Mouse (Mus musculus) C2C12 (cell line): ENCODE measurements around the gene Mapk3. TPM values are rescaled to one million over a fixed set of nuclear protein-coding genes. Genes with fewer than 3 reads are reported as not detected.

Experiments used
- H3K27me3 ChIP-seq: one replicate; pipeline ENCODE4 v1.6.1; 2011; ENCODE audit not compliant: control insufficient read depth, insufficient read depth, insufficient read length
- H3K36me3 ChIP-seq: one replicate; pipeline ENCODE4 v1.6.1; 2011; ENCODE audit not compliant: control insufficient read depth, insufficient read depth
- H3K4me3 ChIP-seq: one replicate; pipeline ENCODE4 v1.5.1; 2011; ENCODE audit warnings: mild to moderate bottlenecking, control low read depth; ENCODE audit not compliant: poor library complexity, insufficient read depth, severe bottlenecking
- H3K79me2 ChIP-seq: one replicate; pipeline ENCODE4 v1.6.1; 2011; ENCODE audit not compliant: control insufficient read depth, insufficient read depth
- H3K79me3 ChIP-seq: one replicate; pipeline ENCODE4 v1.6.1; 2011; ENCODE audit warnings: low read depth, control low read depth
- H3ac ChIP-seq: one replicate; pipeline ENCODE3; 2011; ENCODE audit warnings: low read depth; ENCODE audit not compliant: control insufficient read depth, insufficient read length
- CEBPB ChIP-seq: IDR thresholded peaks from one replicate; pipeline ENCODE4 v1.6.1; 2011; ENCODE audit warnings: low read depth, mild to moderate bottlenecking, control low read depth, moderate library complexity
- CTCF ChIP-seq: IDR thresholded peaks from one replicate; pipeline ENCODE4 v1.5.1; 2011; ENCODE audit not compliant: control insufficient read depth, insufficient read depth, insufficient read length
- FOSL1 ChIP-seq: IDR thresholded peaks from one replicate; pipeline ENCODE4 v1.8.0; 2011; ENCODE audit warnings: mild to moderate bottlenecking, low read length; ENCODE audit not compliant: poor library complexity, insufficient read depth, severe bottlenecking
- MAX ChIP-seq: IDR thresholded peaks from one replicate; pipeline ENCODE4 v1.6.1; 2011; ENCODE audit warnings: mild to moderate bottlenecking, control low read depth
- MYOD1 ChIP-seq: IDR thresholded peaks from one replicate; pipeline ENCODE4 v1.6.1; 2011; ENCODE audit warnings: low read depth; ENCODE audit not compliant: control insufficient read depth, insufficient read length
- MYOG ChIP-seq: IDR thresholded peaks from one replicate; pipeline ENCODE4 v1.6.1; 2011; ENCODE audit not compliant: control insufficient read depth, insufficient read length; ENCODE audit errors: extremely low read depth
- USF1 ChIP-seq: IDR thresholded peaks from one replicate; pipeline ENCODE4 v1.6.1; 2011; ENCODE audit warnings: low read depth, mild to moderate bottlenecking, control low read depth, moderate library complexity
- polyA plus RNA-seq: library from polyadenylated mRNA; unstranded; fragments of >200 nt; fragmentation: generic; extraction: Trizol; gene quantifications from one replicate; pipeline ENCODE4 v1.2.1, GENCODE M21; 2012; ENCODE audit warnings: missing spikeins

Gene Mapk3
- polyA plus RNA-seq, 1 experiment = 168 TPM

DNA sequence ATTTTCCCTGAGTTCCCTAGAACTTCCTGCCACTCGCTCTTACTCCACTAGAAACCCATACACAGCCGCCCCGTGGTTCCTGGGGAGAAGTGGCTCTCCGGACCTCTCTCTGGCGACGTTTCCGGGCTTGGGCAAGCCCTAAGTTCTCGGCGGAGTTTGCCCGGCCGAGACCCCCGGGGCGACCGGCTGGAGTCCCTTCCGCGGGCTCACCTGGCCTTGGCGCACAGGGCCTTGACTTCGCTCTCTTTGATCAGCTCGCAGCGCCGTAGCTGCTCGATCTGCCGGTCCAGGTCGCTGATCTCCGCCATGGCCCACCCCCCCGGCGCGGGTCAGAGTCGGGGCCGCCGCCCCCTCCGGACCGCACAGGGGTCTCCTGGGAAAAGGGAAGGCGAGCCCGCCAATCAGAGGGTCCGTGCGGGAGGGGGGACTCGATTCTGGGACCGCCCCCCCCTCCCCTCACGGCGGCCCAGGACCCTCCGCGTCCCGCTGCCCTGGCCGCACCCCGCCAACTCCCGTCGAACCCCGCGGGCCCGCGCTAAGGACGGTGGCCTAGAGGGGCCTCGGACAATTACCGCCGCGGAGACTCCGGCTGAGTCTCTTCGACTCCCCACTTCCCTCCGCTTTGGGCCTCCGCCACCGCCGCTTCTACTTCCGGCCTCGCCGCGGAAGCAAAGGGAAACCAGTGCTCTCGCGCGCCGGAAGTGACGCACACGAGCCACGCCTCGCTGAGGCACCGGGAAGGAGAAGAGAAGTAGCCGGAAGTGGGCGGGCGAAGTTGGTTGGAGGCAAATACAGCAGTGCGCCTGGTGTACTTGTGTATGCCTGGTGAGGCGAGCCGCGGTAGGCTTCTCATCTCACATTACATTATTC, 32.7 kb downstream of the Mapk3 start, which contains the start of gene Ppp4c:
TSS of gene Ppp4c (minus strand) at position 646 of the 870 bp plus-strand sequence.
- Histone ChIP-seq H3K36me3 (peaks cover 64% of the 10 kb centered on the region), H3ac (peak within 1 kb of the TSS; percentile 63), H3K79me2 (peaks cover 60% of the 10 kb centered on the region), H3K4me3 (peak within 1 kb of the TSS; percentile 80), H3K79me3 (peaks cover 42% of the 10 kb centered on the region), H3K27me3 (no peaks in the 10 kb centered on the region)
- peak; percentile 33 for TF ChIP-seq MAX
- no peak for TF ChIP-seq USF1
- TF ChIP-seq MYOG = no peak
- TF ChIP-seq MYOD1 = no peak

DNA sequence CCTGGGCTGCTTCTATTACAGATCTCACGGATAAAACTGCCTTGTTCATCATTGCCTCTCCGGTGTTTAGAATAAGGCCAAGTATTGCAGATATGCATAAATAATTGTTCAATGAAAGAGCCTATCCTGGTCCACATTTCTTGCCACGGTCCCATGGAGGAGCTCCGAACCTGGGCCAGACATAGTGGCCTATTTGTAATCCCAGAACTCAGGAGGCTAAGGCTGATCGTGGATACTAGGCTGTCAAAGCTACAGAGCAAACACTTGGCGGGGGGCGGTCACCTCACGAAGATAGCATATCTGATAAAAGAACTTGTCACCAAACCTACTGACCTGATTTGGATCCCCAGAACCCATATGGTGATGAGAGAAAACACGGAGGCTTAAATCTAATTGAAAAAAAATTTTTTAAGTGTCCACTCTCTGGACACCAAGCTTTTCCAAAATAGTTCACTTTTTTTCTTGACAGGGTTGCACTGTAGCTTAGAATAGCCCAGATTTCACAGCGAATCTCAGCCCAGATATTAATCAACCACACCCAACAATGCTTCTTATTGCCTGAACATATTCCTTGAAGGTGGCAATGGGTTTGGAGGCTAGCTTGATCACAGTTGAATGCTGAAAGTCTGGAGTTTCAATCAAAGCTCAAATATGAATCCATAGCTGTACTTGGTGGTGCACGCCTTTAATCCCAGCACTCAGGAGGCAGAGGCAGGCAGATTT, 33.5 kb downstream of the Mapk3 start:
- Histone ChIP-seq H3K4me3 (peak overlapping the region; percentile 80), H3ac (peak overlapping the region; percentile 23), H3K79me3 (peaks cover 50% of the 10 kb centered on the region), H3K79me2 (peaks cover 68% of the 10 kb centered on the region), H3K27me3 (no peaks in the 10 kb centered on the region), H3K36me3 (peaks cover 62% of the 10 kb centered on the region)
- TF ChIP-seq USF1 = no peak
- no peak for TF ChIP-seq FOSL1
- no peak for TF ChIP-seq CTCF
- TF ChIP-seq CEBPB = no peak
- no peak for TF ChIP-seq MYOG
- no peak for TF ChIP-seq MYOD1
- no peak for TF ChIP-seq MAX

DNA sequence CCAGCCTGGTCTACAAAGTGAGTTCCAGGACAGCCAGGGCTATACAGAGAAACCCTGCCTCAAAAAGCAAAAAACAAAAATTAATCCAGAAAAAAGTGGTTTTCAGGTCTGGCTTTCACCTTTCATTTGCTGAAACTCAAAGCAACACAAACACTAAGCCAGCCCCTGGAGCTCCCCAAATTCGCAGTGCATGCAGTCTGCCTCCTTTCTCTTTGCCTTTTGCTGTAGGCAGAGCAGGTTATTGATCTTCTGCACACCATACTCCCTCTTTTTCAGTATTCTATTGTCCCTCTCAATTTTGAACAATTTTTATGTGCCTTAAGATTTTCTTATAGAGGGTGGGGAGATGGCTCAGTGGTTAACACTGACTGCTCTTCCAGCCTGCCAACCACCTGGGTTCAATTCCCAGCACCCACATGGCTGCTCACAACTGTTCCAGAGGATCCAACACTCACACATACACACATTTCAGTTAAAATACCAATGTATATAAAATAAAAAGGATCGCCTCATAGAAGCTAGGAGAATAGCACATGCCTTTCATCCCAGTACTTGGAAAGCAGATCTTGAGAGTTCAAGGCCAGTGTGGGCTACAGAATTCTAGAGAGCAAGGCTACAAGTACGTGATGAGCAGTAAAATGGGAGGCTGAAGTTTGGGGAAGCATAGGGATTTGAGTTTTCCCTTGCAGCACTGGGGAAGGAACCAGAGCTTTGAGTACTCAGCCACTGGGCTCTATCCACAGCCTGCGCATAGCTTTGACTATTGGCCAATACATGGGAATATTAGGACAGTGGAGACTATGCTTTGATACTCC, 34.3 kb downstream of the Mapk3 start:
- Histone ChIP-seq H3K36me3 (peaks cover 54% of the 10 kb centered on the region), H3K79me2 (peaks cover 72% of the 10 kb centered on the region), H3K27me3 (no peaks in the 10 kb centered on the region), H3K79me3 (peaks cover 57% of the 10 kb centered on the region), H3K4me3 (no peak overlapping the region), H3ac (no peak overlapping the region)
- TF ChIP-seq CEBPB = no peak
- no peak for TF ChIP-seq CTCF
- TF ChIP-seq MAX = no peak
- no peak for TF ChIP-seq FOSL1
- TF ChIP-seq USF1 = no peak
- no peak for TF ChIP-seq MYOG
- no peak for TF ChIP-seq MYOD1

DNA sequence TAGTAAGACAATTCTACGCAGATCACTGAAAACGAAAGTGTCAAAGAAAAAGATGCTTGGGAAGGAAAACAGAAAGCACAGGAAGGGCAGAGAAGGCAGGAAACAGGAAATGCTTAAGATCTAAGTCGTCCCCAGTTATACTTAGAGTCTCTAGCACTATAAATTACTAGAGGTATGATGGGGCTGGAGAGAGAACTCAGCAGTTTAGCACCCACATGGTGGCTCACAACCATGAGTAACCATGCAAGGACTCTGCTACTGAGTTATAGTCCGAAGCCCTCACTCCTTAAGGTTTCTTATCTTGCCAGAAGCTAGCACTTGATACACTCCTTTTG, 34.8 kb downstream of the Mapk3 start:
- Histone ChIP-seq H3K36me3 (peaks cover 48% of the 10 kb centered on the region), H3K79me3 (peaks cover 56% of the 10 kb centered on the region), H3ac (no peak overlapping the region), H3K4me3 (no peak overlapping the region), H3K27me3 (no peaks in the 10 kb centered on the region), H3K79me2 (peaks cover 70% of the 10 kb centered on the region)
- TF ChIP-seq USF1 (no peak), FOSL1 (no peak), MAX (no peak), CEBPB (no peak), MYOG (no peak), MYOD1 (no peak), CTCF (no peak)
